Mouse (Mus musculus) ES-E14 (cell line): ENCODE data around the gene Kcnj9.

ENCODE experiments used
- CHD2 ChIP-seq: IDR thresholded peaks from 2 replicates; pipeline ENCODE4 v1.6.1; 2014; ENCODE audit warnings: mild to moderate bottlenecking, low read depth, low read length, inconsistent platforms
- HCFC1 ChIP-seq: IDR thresholded peaks from 2 replicates; pipeline ENCODE4 v1.6.1; 2012; ENCODE audit warnings: low read length, inconsistent platforms, borderline replicate concordance; ENCODE audit not compliant: insufficient read depth
- MAFK ChIP-seq: IDR thresholded peaks from 2 replicates; pipeline ENCODE4 v1.6.1; 2014; ENCODE audit warnings: mild to moderate bottlenecking, low read depth, low read length, inconsistent platforms; ENCODE audit not compliant: insufficient read depth
- ZC3H11A ChIP-seq: IDR thresholded peaks from 2 replicates; pipeline ENCODE4 v1.6.1; 2012; ENCODE audit warnings: low read depth, mild to moderate bottlenecking, inconsistent platforms, low read length, borderline replicate concordance
- ZNF384 ChIP-seq: IDR thresholded peaks from 2 replicates; pipeline ENCODE4 v1.6.1; 2012; ENCODE audit warnings: low read depth, low read length, inconsistent platforms

DNA sequence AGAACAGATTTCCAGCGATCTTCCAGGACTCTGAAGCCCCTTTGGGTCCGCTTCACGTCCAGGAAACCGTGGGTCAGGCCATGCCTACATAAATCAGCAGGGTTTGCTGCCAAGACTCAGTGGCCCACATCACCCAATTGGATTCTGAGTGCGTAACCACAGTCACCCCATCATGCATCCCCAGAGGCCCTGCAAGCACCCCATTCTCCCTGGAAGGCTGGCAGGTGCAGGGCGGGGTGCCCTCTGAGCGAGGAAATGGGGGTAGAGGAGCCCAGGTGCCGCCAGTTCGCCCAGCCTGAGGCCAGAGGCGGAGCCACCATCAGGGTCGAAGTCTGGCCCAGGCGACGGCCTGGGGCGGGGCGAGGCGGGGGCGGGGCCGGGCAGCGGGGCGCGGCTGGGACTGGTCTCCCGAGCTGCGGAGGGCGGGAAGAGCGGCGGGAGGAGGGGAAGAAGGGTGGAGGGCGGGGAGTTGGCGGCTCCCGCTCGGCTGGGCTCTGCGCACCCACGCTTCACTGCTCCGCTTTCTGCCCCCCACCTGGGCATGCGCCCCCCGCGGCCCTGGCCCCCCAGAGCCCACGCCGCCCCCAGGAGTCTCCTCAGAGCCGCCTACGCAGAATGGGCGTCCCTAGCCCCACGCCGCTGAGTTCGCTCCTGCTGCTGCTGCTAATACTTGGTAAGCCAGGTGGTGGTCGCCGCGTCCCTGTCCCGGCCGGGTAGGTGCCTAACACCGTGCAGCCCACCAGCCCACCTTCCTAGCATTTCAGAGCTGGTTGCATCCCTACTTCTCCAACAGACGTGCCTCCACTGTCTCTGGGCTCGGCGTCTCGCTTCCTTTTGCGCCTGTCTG is 17.0 kb downstream of the Kcnj9 start:
- TF ChIP-seq MAFK (no peak), ZC3H11A (no peak), HCFC1 (no peak), CHD2 (no peak), ZNF384 (no peak)
